7 mouse cellular contexts compared by ENCODE assay signal in genomic region chr12:86894841-86895428, GRCm38 (mm10). TPM values are rescaled to one million over a fixed set of nuclear protein-coding genes. Genes with fewer than 3 reads are reported as not detected.
DNase-seq lines count a peak whose midpoint lies in the region; ATAC-seq lines count a peak whose summit lies in the region.

No protein-coding gene starts in this region.

- peak overlapping the region; percentile 99 for H3K27ac ChIP-seq in kidney, embryonic 16.5 days (ENCODE audit: low read length)
- peak overlapping the region; percentile 98 for H3K27ac ChIP-seq in midbrain, embryonic 12.5 days (replicated peaks)

- no peaks in the 10 kb centered on the region for H3K9me3 ChIP-seq in kidney, embryonic 16.5 days (ENCODE audit: low read length)
- no peaks in the 10 kb centered on the region for H3K9me3 ChIP-seq in midbrain, embryonic 12.5 days

- peak overlapping the region; percentile 43 for H3K4me3 ChIP-seq in kidney, embryonic 16.5 days (ENCODE audit: low read length)
- H3K4me3 ChIP-seq in midbrain, embryonic 12.5 days, result peak overlapping the region; percentile 29

- H3K27me3 ChIP-seq in kidney, embryonic 16.5 days (ENCODE audit: insufficient read depth, low read length), result no peaks in the 10 kb centered on the region
- no peaks in the 10 kb centered on the region for H3K27me3 ChIP-seq in midbrain, embryonic 12.5 days

- peak overlapping the region; percentile 67 for H3K9ac ChIP-seq in kidney, embryonic 16.5 days (replicated peaks; ENCODE audit: low read length)
- H3K9ac ChIP-seq in midbrain, embryonic 12.5 days (replicated peaks), result peak overlapping the region; percentile 50

- under 1% methylated on average over 12 of the region's 12 CpGs for WGBS in kidney, embryonic 16.5 days
- under 1% methylated on average over 12 of the region's 12 CpGs for WGBS in midbrain, embryonic 12.5 days

- DNase-seq in ovary, postnatal 10 days (ENCODE audit: low spot score), result peak; percentile 56
- no peak for DNase-seq in ovary, adult 18-20 months (ENCODE audit: low spot score)
- DNase-seq in layer of hippocampus, adult 9-11 months, result no peak

- H3K36me3 ChIP-seq in kidney, embryonic 16.5 days (ENCODE audit: insufficient read depth, low read length), result no peaks in the 10 kb centered on the region
- H3K36me3 ChIP-seq in midbrain, embryonic 12.5 days, result no peaks in the 10 kb centered on the region

- ATAC-seq in activated CD4-positive, CD25-positive, alpha-beta regulatory T cell, adult 4 months, result peak; percentile 5
- ATAC-seq in erythroblast, adult 5-6 weeks (replicated peaks; ENCODE audit: low FRiP score, poor library complexity, severe bottlenecking), result peak; percentile 28
- ATAC-seq in kidney, embryonic 16.5 days (ENCODE audit: low FRiP score, low TSS enrichment), result peak; percentile 11
- ATAC-seq in midbrain, embryonic 12.5 days (ENCODE audit: low FRiP score, low read depth), result 0 out of 2 replicates have a peak, but pooled peaks have one; percentile 1

- H3K4me2 ChIP-seq in kidney, embryonic 16.5 days (replicated peaks; ENCODE audit: low read depth, low read length), result peak overlapping the region; percentile 72
- H3K4me2 ChIP-seq in midbrain, embryonic 12.5 days (replicated peaks), result peak overlapping the region; percentile 57

- peaks cover 91% of the 10 kb centered on the region for H3K4me1 ChIP-seq in kidney, embryonic 16.5 days (ENCODE audit: insufficient read depth, low read length)
- peaks cover 89% of the 10 kb centered on the region for H3K4me1 ChIP-seq in midbrain, embryonic 12.5 days

RNA-seq across cellular contexts. Expression of gene Irf2bpl, which starts 10.3 kb away (rescaled TPM):
- 10 to 100 TPM in 1 of 2 experiments, 1 to 10 TPM in 1; 8.6 to 13.6 TPM for polyA plus RNA-seq in activated CD4-positive, CD25-positive, alpha-beta regulatory T cell, adult 4 months (2017; shearing (Covaris generic))
- total RNA-seq in erythroblast, adult 5-6 weeks (2015; ENCODE audit: low replicate concordance), result 0.21 and 0.77 TPM in 2 replicates
- 0.42 TPM in 1 of 2 replicates, not detected in the other for total RNA-seq in erythroblast, adult 5-6 weeks (2017; ENCODE audit: low replicate concordance)
- polyA plus RNA-seq in kidney, embryonic 16.5 days (2015; fragmentation: Nextera tagmentation; extraction: Ambion mirVana), result 30.3 and 30.4 TPM in 2 replicates
- 74.0 and 76.0 TPM in 2 replicates for polyA plus RNA-seq in midbrain, embryonic 12.5 days (2016; fragmentation: Nextera tagmentation; extraction: Ambion mirVana)

RNA-seq across cellular contexts. Expression of gene Cipc, which starts 51.9 kb away (rescaled TPM):
- 10 to 100 TPM; 19.8 to 20.1 TPM for polyA plus RNA-seq in activated CD4-positive, CD25-positive, alpha-beta regulatory T cell, adult 4 months (2017; shearing (Covaris generic))
- total RNA-seq in erythroblast, adult 5-6 weeks (2015; ENCODE audit: low replicate concordance), result 4.8 and 7.1 TPM in 2 replicates
- total RNA-seq in erythroblast, adult 5-6 weeks (2017; ENCODE audit: low replicate concordance), result 5.6 and 8.2 TPM in 2 replicates
- polyA plus RNA-seq in kidney, embryonic 16.5 days (2015; fragmentation: Nextera tagmentation; extraction: Ambion mirVana), result 24.0 and 24.9 TPM in 2 replicates
- 44.3 and 46.4 TPM in 2 replicates for polyA plus RNA-seq in midbrain, embryonic 12.5 days (2016; fragmentation: Nextera tagmentation; extraction: Ambion mirVana)
